Mouse (Mus musculus): ENCODE results near the gene Odf3l1.

Gene Odf3l1

DNA sequence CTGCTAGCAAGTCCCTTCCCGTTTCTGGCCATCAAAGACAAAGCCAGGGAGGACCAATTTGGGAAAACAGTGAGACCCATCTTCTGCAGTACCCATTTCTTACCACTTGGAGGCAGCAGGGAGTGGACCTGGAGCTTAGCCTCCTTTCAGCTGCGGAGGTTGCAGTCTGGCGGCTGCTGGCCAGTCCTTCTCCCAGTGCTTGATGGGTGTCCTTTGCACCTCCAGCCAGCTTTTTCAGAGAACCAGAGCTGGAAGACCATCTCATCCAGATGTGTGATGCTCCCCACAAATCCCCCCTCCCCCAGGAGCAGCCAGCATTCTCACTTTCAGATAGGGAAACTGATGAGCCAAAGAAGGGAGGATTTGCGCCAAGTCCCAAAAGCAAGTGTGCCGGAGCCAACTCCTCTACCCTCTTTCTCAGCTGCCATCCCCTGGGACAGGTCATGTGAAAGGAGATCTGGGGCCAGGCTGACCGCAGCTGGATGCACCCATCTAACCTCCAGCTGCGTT is 20.7 kb downstream of the Odf3l1 start:
- peak; percentile 63 for DNase-seq (ENCODE audit: low spot score)

DNA sequence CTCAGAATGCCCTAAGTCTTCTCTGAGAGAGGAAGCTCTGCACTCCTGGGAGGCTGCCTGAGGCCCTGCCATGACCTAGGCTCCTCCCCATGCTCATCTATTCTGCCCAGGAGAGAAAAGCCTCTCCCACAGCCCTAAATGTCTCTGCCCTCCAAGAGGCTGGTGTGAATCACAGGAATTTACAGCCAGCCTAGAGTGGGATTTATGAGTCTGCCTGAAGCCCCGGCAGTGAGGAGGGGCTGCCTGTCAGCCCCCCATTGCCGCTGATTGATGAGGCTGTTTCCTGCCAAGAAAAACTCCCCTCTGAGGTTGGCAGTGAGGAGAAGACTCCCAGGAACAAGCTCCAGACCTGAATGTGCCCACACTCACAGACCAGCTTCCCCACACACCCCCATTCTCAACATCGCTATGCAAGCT is 22.2 kb downstream of the Odf3l1 start:
- no peak for DNase-seq (ENCODE audit: low spot score)

DNA sequence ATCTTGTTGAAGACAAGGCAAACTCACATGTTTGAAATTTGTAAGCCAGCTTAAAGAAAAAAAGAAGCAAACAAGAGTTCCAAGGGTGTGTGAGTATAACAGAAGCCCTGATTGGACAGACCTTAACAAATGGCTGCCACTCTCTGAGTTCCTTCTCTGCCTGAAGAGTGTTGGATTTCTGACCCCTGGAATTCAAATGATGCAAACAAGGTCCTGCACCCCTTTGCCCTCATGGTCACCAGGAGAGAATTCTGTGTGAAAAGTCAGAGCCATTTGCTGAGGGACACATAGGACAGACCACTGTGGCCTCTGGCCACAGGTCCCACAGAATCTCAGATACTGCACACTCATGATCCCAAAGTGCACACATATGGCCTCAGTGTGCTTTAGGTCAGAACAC is 22.6 kb downstream of the Odf3l1 start:
- no peak for DNase-seq (ENCODE audit: low spot score)

DNA sequence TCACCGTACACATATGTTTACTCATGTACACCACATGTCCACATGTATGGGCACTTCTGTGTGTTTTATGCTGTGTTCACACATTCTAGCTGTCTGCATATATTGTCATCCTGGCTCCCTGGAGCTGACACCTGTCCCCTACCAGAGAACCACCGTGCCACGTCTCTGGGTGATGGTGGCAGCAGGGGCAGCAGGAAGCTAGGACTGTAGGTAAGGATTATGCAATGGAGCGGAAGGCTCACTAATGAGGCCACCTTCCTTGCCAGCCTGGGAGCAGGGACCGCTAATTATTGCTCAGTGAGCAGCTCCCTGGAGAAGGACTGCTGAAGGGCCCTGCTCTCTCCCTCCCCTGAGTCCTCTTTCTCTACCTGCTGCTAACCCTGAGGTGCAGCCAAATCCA is 23.8 kb downstream of the Odf3l1 start:
- no peak for DNase-seq (ENCODE audit: low spot score)

DNA sequence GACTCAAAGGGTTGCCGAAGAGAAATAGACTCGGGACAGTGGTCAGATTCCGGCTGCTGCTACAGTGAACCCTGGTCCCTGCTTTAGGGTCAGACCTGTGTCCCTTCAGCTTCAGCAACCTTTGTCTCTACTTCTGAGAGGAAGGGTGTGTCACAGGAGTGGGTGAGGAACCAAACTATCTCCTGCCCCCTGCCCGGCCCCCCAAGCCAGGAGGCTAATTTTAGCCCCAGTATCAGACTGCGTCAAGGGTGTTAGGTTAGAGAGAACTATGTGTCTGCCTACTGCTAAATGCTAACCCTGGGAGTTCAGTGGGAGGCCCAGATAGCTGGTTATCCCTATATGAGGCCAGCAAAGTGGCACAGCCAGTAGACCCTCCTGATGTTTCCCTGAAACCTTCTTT is 29.3 kb downstream of the Odf3l1 start:
- no peak for DNase-seq (ENCODE audit: low spot score)

DNA sequence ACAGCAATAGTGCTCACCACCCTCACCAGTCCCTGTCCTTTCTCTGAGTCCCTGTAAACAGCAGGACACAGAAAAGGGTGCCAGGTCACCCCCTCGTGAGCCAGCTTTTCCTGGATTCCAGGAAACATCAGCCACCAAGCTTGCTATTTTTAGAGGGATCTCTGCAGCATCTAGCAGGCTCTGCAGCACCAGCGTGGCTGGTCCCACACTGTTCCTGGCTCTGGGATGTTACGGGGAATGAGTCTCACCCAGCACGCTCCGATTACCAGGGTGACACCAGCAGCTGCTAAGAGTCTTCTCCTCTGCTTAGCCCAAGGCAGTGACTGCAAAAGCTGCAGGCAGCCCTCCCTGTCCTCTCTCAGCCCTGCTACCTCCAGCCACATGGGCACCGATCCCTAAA is 31.6 kb downstream of the Odf3l1 start:
- no peak for DNase-seq (ENCODE audit: low spot score)

DNA sequence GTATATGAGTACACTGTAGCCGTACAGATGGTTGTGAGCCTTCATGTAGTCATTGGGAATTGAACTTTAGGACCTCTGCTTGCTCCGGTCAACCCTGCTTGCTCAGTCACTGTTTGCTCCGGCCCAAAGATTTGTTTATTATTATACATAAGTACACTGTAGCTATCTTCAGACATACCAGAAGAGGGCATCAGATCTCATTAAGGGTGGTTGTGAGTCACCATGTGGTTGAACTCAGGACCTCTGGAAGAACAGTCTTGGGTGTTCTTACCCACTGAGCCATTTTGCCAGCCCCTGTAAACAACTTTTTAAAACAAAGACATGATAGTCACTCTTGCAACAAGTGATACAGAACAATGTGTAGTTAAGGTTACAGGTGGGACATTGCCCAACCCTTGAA is 32.6 kb downstream of the Odf3l1 start:
- DNase-seq (ENCODE audit: low spot score) = no peak

DNA sequence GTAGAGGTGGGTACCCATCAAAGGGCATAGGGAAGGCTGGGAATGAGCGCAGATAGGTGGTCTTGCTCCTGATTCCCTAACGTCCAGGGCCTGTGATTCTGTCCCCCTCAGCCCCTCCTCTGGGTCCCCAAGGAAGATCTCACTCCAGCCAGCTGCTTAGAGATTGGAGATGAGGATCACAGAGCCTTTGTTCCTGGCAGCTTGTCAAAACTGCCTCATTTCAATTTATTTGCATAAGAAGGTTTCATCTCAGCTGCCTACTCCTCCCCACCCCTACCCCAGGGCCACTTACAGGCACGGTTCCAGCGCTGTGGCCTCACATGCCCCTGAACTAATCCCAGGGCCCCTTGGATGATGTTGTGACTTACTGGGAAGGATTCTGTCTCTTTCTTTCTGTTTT is 34.3 kb downstream of the Odf3l1 start:
- DNase-seq (ENCODE audit: low spot score) = no peak

DNA sequence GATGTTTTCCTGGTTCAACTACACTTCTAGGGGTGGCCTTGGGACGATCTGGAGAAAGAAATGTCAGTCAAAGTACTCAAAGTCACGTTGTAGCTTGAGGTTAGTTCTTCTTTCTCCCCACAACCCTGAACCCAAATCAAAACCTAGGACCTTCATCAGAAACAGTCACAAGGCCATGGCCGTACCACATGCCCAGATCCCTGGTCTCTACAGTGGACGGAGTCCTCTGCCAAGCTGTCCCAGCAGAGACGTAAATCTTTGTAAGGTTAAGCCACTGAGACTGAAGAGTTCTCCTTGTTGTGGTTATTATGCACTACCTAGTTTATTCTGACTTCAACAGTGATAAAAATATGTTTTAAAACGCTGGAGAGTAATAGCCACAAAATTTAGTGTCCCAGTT is 35.6 kb downstream of the Odf3l1 start:
- DNase-seq (ENCODE audit: low spot score) = no peak

DNA sequence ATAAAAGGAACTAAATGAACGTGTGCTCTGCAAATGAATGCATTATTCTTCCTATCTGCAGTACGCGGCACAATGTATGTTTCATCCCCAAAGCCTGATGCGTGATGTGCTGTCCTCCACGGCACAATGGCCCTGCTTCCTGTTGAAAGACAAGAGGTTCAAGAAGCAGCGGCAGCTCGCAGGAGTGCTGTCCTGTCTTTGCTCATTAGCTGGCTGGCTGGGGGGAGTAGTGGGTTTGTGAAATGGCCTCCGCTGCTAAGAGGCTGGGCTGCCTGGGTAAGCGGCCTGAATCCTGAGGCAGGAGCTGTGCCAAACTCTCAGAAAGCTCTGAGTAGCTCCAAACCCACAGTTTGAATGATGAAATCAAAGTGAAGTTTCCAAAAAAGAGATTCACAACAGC is 36.3 kb downstream of the Odf3l1 start:
- no peak for DNase-seq (ENCODE audit: low spot score)

DNA sequence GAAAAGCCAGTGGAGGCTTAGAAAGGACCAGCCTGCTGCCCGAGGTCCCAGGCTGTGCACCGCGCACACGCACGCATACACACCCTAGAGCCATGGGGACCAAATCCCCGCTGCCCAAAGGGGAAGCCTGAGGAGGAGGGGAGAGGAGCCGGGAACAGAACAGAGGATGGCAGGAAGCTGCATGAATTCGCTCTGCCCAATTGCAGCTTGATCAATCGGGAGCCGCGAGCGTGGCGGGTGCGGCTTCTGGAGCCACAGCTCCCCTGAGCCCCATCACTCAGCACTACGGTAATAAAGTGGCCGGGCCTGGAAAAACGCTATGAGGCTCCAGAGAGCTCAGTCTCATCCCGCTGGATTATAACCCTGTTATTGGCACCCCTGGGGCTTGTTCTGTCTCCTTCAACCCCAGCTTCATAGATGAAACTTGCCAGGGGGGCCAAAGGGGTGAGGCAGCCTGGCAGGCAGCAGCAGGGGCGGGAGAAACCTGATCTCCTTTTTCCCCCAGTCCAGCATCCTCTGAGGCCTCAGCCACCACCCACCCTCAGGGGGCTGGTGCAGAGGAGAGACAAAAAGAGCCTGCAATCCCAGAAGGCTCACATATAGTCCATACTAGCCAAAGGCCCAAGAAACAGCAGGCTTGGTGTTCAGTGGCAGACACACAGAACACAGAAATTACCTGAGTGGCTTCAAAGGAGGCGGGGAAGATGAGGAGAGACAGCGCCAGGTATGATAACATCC is 38.8 kb downstream of the Odf3l1 start:
- no peak for DNase-seq (ENCODE audit: low spot score)

DNA sequence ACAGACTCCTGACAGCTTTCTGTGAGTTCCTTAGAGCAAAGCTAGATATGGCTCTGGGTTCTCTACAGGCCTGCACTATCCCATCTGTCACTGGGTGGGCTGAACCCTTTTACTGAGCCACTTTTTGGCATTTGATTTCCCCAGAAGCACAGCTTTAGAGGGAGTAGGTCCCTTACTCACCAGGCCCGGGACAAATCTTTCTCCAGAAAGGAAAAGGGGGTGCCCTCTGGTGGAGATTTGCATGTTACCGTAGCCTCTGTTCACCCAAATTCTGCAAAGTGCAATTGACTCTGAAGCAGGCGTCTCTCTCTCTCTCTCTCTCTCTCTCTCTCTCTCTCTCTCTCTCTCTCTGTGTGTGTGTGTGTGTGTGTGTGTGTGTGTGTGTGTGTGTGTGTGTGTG is 39.6 kb downstream of the Odf3l1 start:
- peak; percentile 18 for DNase-seq (ENCODE audit: low spot score)

DNA sequence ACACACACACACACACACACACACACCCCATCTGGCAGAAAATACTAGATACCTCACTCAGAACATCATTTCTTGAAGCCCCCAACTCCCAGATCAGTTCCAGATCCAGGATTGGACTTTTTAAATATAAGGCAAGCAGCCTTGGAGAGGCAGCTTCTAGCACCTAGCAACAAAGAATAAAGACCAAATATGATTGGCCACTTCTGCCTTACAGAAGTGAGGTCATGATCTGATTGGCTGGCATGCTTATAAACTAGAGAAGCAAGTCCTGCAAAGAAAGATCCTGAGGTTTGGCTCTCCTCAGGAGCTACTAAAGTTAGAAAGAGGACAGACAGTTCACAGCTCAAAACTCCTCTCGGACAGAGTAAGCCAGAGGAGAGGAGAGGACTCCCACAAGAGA is 53.6 kb downstream of the Odf3l1 start:
- DNase-seq (ENCODE audit: low spot score) = no peak

DNA sequence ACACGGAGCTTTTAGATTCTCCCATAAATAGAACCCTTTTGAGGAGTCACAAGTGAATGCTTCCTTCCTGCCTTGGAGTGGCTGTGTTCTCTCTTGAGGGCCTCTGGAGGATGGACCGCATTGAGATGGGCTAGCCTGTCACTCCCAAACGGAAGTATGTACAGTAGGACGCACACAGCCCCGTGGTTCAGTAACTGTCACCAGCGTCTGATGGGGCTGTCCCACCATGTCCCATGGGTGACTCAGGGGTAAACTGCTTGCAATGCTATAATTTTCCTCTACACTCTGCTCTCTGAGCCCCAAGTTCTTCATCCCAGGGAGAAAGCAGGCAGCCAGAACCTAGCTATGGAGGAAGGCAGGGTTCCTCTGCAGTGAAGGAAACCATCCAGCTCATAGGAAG is 56.5 kb downstream of the Odf3l1 start:
- DNase-seq (ENCODE audit: low spot score) = no peak

DNA sequence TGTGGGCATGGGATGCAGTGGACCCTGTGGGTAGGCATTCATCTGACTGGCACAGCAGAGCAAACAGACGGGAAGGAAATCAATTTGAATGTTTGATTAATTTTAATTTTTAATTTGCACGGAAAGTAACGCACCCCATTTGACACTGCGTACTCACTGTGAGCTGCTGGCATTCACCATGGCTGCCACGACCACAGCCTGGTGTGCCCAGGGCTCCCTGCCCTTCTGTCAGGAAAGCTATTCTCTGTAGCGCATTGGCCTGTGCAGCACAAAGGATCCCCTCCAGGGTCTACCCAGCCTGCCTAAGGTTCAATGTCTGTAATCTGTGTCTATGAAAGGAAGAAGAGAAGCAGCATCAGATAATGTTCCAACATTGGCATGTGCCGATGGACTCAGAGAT is 61.3 kb downstream of the Odf3l1 start:
- DNase-seq (ENCODE audit: low spot score) = no peak

Data from urinary bladder, postnatal 25 days (tissue).